Mouse (Mus musculus) liver, embryonic 12.5 days (tissue): ENCODE measurements around the gene Klk6. TPM values are rescaled to one million over a fixed set of nuclear protein-coding genes. Genes with fewer than 3 reads are reported as not detected.

Experiments
- ATAC-seq: fragments of 200-750 bp; cut with Nextera tagmentation; 2 replicates; pipeline ENCODE4 v1.8.0; 2017; ENCODE audit warnings: moderate number of reproducible peaks, mild to moderate bottlenecking, moderate library complexity
- H3K27ac ChIP-seq: fragments of 300-500 bp; sonication (generic); 2 replicates; pipeline ENCODE4 v1.5.1; 2016; ENCODE audit warnings: mild to moderate bottlenecking
- H3K27me3 ChIP-seq: fragments of 300-500 bp; sonication (generic); replicated peaks from 2 replicates; pipeline ENCODE4 v1.6.1; 2016; ENCODE audit warnings: mild to moderate bottlenecking, moderate library complexity
- H3K36me3 ChIP-seq: fragments of 300-500 bp; sonication (generic); 2 replicates; pipeline ENCODE4 v1.6.1; 2016; ENCODE audit warnings: mild to moderate bottlenecking, moderate library complexity
- H3K4me1 ChIP-seq: fragments of 300-500 bp; sonication (generic); 2 replicates; pipeline ENCODE4 v1.6.1; 2016
- H3K4me2 ChIP-seq: fragments of 300-500 bp; sonication (generic); 2 replicates; pipeline ENCODE4 v1.6.1; 2016; ENCODE audit warnings: mild to moderate bottlenecking, moderate library complexity
- H3K4me3 ChIP-seq: fragments of 300-500 bp; sonication (generic); 2 replicates; pipeline ENCODE4 v1.5.1; 2016; ENCODE audit warnings: mild to moderate bottlenecking, moderate library complexity
- H3K9ac ChIP-seq: fragments of 300-500 bp; sonication (generic); 2 replicates; pipeline ENCODE4 v1.6.1; 2016; ENCODE audit warnings: mild to moderate bottlenecking, moderate library complexity
- H3K9me3 ChIP-seq: fragments of 300-500 bp; sonication (generic); replicated peaks from 2 replicates; pipeline ENCODE4 v1.6.1; 2016; ENCODE audit warnings: mild to moderate bottlenecking, moderate library complexity
- WGBS: fragments of 180-500 bp; shearing (Covaris S2); methylation state at CpG from one replicate; pipeline ENCODE4 v1.1.7; 2016; ENCODE audit not compliant: insufficient replicate concordance; 5-methylcytosine and 5-hydroxymethylcytosine counted together
- polyA plus RNA-seq: library from polyadenylated mRNA; unstranded; fragments of >200 nt; fragmentation: Nextera tagmentation; extraction: Ambion mirVana; gene quantifications from 2 replicates; pipeline ENCODE4 v1.2.1, GENCODE M21; 2016

The Klk6 gene
- polyA plus RNA-seq, 1 experiment from 2014 or later: not detected

GRCm38 (mm10) chr7:43878281-43878680 lies 54.0 kb downstream of the Klk6 start:
- no peak for ATAC-seq
- H3K4me2 ChIP-seq: no peak overlapping the region
- no peaks in the 10 kb centered on the region; the same call in none of the 2 replicates for H3K27me3 ChIP-seq
- no peaks in the 10 kb centered on the region for H3K4me1 ChIP-seq
- WGBS: 24% methylated on average over 1 of the region's 1 CpGs
- no peaks in the 10 kb centered on the region for H3K36me3 ChIP-seq
- no peaks in the 10 kb centered on the region for H3K9me3 ChIP-seq
- H3K4me3 ChIP-seq: no peak overlapping the region
- H3K9ac ChIP-seq: no peak overlapping the region
- no peak overlapping the region for H3K27ac ChIP-seq

- 22% methylated on average over 3 of the region's 3 CpGs for WGBS
- no peak for ATAC-seq
- no peaks in the 10 kb centered on the region for H3K36me3 ChIP-seq
- H3K4me3 ChIP-seq: no peak within 1 kb of the TSS
- peaks cover 7% of the 10 kb centered on the region for H3K27me3 ChIP-seq
- H3K4me1 ChIP-seq: no peaks in the 10 kb centered on the region
- H3K9me3 ChIP-seq: no peaks in the 10 kb centered on the region
- no peak within 1 kb of the TSS for H3K27ac ChIP-seq
- H3K9ac ChIP-seq: no peak within 1 kb of the TSS
- H3K4me2 ChIP-seq: no peak within 1 kb of the TSS
Observed at GRCm38 (mm10) chr7:43880912-43881311, 56.6 kb downstream of the Klk6 start, which contains the start of gene Klk4. Klk4 (plus strand) TSS chr7:43881160.

Other genes with a start within 250 kb of the Klk6 start
- gene Zfp719, start 244.9 kb upstream of the Klk6 start, polyA plus RNA-seq: 3.4 and 3.5 TPM in 2 replicates
- not detected in 2 replicates for gene Zfp819, start 217.3 kb upstream of the Klk6 start, polyA plus RNA-seq
- gene Ceacam18, start 189.8 kb upstream of the Klk6 start, polyA plus RNA-seq: not detected in 2 replicates
- 0.79 and 1.6 TPM in 2 replicates for gene Siglece, start 164.3 kb upstream of the Klk6 start, polyA plus RNA-seq
- 5.9 and 8.0 TPM in 2 replicates for gene Ctu1, start 152.5 kb upstream of the Klk6 start, polyA plus RNA-seq
- not detected in 2 replicates for gene Klk14, start 134.1 kb upstream of the Klk6 start, polyA plus RNA-seq
- gene Klk13, start 111.9 kb upstream of the Klk6 start, polyA plus RNA-seq: 0.10 and 0.27 TPM in 2 replicates
- gene Klk12, start 55.6 kb upstream of the Klk6 start, polyA plus RNA-seq: not detected in 2 replicates
- not detected in 2 replicates for gene Klk11, start 49.9 kb upstream of the Klk6 start, polyA plus RNA-seq
- gene Klk10, start 43.5 kb upstream of the Klk6 start, polyA plus RNA-seq: not detected in 2 replicates
- gene Klk9, start 32.6 kb upstream of the Klk6 start, polyA plus RNA-seq: not detected in 2 replicates
- 16.0 and 17.3 TPM in 2 replicates for gene Klk8, start 26.9 kb upstream of the Klk6 start, polyA plus RNA-seq
- not detected in 2 replicates for gene Klk7, start 13.2 kb upstream of the Klk6 start, polyA plus RNA-seq
- not detected in 2 replicates for gene Klk5, start 17.5 kb downstream of the Klk6 start, polyA plus RNA-seq
- not detected in 2 replicates for gene Klk4, start 56.7 kb downstream of the Klk6 start, polyA plus RNA-seq
- gene Klk15, start 109.2 kb downstream of the Klk6 start, polyA plus RNA-seq: not detected in 2 replicates
- not detected in 2 replicates for gene Klk1b8, start 126.2 kb downstream of the Klk6 start, polyA plus RNA-seq
- gene Klk1b1, start 142.3 kb downstream of the Klk6 start, polyA plus RNA-seq: not detected in 2 replicates
- gene Klk1b9, start 151.6 kb downstream of the Klk6 start, polyA plus RNA-seq: not detected in 2 replicates
- gene Klk1b11, start 171.4 kb downstream of the Klk6 start, polyA plus RNA-seq: not detected in 2 replicates
- not detected in 2 replicates for gene Klk1b26, start 187.7 kb downstream of the Klk6 start, polyA plus RNA-seq
- gene Klk1b27, start 227.8 kb downstream of the Klk6 start, polyA plus RNA-seq: not detected in 2 replicates